Mouse (Mus musculus): ENCODE data around the gene Zfp385c. TPM values are rescaled to one million over a fixed set of nuclear protein-coding genes. Genes with fewer than 3 reads are reported as not detected.
A peak's percentile ranks its signal among the peaks of the same experiment; 100 is the strongest.

Gene Zfp385c
- polyA plus RNA-seq, 2 experiments: not detected

GRCm38 (mm10) chr11:100702906-100703305 lies 10.7 kb upstream of the Zfp385c start:
- H3K4me2 ChIP-seq (ENCODE audit: low read depth): peak overlapping the region; percentile 53
- no peak overlapping the region; the same call in 1 of the 2 replicates for H3K9ac ChIP-seq (replicated peaks)
- DNase-seq (ENCODE audit: low read depth in 3 of 3, low spot score in 3 of 3) (no peak), ATAC-seq (ENCODE audit: insufficient read depth) (0 out of 2 replicates have a peak, but pooled peaks have one; percentile 4)
- H3K4me3 ChIP-seq (ENCODE audit: insufficient read depth in 1 of 2, low read depth in 2 of 2, low read length in 2 of 2): peak overlapping the region; percentile 19 to 40
- no peak for TF ChIP-seq CTCF (IDR thresholded peaks at IDR 0.05; ENCODE audit: low read depth)
- TF ChIP-seq EP300 (IDR thresholded peaks at IDR 0.05; ENCODE audit: low read depth): no peak
- WGBS (ENCODE audit: insufficient replicate concordance): 29% methylated on average over 7 of the region's 7 CpGs
- H3K9me3 ChIP-seq (ENCODE audit: control insufficient read depth, low read length): no peaks in the 10 kb centered on the region
- H3K36me3 ChIP-seq (replicated peaks; ENCODE audit: control insufficient read depth, insufficient read depth, low read depth): peaks cover 3% of the 10 kb centered on the region
- H3K27me3 ChIP-seq (ENCODE audit: control insufficient read depth, insufficient read depth, low read length): no peaks in the 10 kb centered on the region
- H3K27ac ChIP-seq: no peak overlapping the region
- peaks cover 3 to 10% of the 10 kb centered on the region in 2 experiments; a peak in 2 of 4 replicates for H3K4me1 ChIP-seq (replicated peaks; ENCODE audit: control insufficient read depth in 2 of 2, insufficient read depth in 2 of 2, low read length in 1 of 2)

DNA sequence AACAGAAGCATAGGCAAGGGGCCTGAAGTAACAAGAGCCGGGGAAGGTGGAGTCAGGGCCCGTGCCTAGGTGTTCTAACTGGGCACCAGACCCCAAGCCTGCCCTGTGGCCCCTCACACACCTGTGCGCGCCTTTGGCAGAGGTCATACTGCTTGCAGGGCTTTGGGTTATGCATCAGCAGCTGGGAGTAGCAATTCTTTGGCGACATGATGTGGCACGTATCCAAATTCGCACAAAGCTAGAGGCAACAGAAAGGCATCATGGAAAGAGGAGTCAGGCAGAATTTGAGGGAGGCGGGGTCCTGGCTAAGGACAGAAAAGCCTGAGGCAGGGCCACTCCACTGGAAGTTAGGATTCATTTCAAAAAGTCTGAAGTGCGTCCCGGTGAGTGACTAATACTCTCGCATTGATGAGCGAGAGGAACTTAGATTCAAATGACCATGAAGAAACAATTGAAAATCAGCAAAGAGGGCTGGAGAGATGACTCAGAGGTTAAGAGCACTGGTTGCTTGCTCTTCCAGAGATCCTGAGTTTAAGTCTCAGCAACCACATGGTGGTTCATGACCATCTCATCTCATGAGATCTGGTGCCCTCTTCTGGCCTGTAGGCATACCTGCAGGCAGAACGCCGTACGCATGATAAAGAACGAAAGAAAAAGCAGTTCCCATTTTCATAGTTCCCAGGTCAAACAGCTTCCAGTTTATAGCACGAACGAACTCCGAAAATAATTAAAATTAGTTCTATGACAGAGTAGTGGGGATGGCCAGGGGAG lies 10.0 kb upstream of the Zfp385c start:
- WGBS (ENCODE audit: insufficient replicate concordance): 39% methylated on average over 19 of the region's 19 CpGs
- Histone ChIP-seq H3K4me2 (ENCODE audit: low read depth) (peak overlapping the region; percentile 53), H3K27ac (no peak overlapping the region), H3K4me3 (ENCODE audit: insufficient read depth in 1 of 2, low read depth in 2 of 2, low read length in 2 of 2) (peak overlapping the region; percentile 19 to 40), H3K27me3 (ENCODE audit: control insufficient read depth, insufficient read depth, low read length) (no peaks in the 10 kb centered on the region), H3K4me1 (replicated peaks; ENCODE audit: control insufficient read depth in 2 of 2, insufficient read depth in 2 of 2, low read length in 1 of 2) (peaks cover 3 to 10% of the 10 kb centered on the region in 2 experiments; a peak in 2 of 4 replicates), H3K9ac (replicated peaks) (no peak overlapping the region; the same call in 1 of the 2 replicates), H3K9me3 (ENCODE audit: control insufficient read depth, low read length) (no peaks in the 10 kb centered on the region), H3K36me3 (replicated peaks; ENCODE audit: control insufficient read depth, insufficient read depth, low read depth) (peaks cover 3% of the 10 kb centered on the region)
- no peak; the same call in 1 of the 2 replicates for ATAC-seq (ENCODE audit: insufficient read depth)
- DNase-seq (ENCODE audit: low read depth in 3 of 3, low spot score in 3 of 3): peak; percentile 54 to 64 (median 54)
- TF ChIP-seq EP300 (IDR thresholded peaks at IDR 0.05; ENCODE audit: low read depth) (no peak), CTCF (IDR thresholded peaks at IDR 0.05; ENCODE audit: low read depth) (peak; percentile 93)

- Histone ChIP-seq H3K27ac (no peak overlapping the region), H3K27me3 (ENCODE audit: control insufficient read depth, insufficient read depth, low read length) (no peaks in the 10 kb centered on the region), H3K4me2 (ENCODE audit: low read depth) (peak overlapping the region; percentile 51), H3K4me3 (ENCODE audit: insufficient read depth in 1 of 2, low read depth in 2 of 2, low read length in 2 of 2) (peak overlapping the region; percentile 16 to 30), H3K9ac (replicated peaks) (no peak overlapping the region), H3K9me3 (ENCODE audit: control insufficient read depth, low read length) (no peaks in the 10 kb centered on the region), H3K36me3 (replicated peaks; ENCODE audit: control insufficient read depth, insufficient read depth, low read depth) (no peaks in the 10 kb centered on the region; the same call in none of the 2 replicates), H3K4me1 (replicated peaks; ENCODE audit: control insufficient read depth in 2 of 2, insufficient read depth in 2 of 2, low read length in 1 of 2) (peaks cover 3 to 10% of the 10 kb centered on the region in 2 experiments; a peak in 2 of 4 replicates)
- ATAC-seq (ENCODE audit: insufficient read depth) (peak; percentile 40; the same call in 1 of the 2 replicates), DNase-seq (ENCODE audit: low read depth in 3 of 3, low spot score in 3 of 3) (peak in 2 of 3 experiments; percentile 52 to 54)
- TF ChIP-seq CTCF (IDR thresholded peaks at IDR 0.05; ENCODE audit: low read depth): no peak
- TF ChIP-seq EP300 (IDR thresholded peaks at IDR 0.05; ENCODE audit: low read depth): no peak
- 6% methylated on average over 14 of the region's 14 CpGs for WGBS (ENCODE audit: insufficient replicate concordance)
Observed at GRCm38 (mm10) chr11:100701301-100701700, 9.0 kb upstream of the Zfp385c start.

DNA sequence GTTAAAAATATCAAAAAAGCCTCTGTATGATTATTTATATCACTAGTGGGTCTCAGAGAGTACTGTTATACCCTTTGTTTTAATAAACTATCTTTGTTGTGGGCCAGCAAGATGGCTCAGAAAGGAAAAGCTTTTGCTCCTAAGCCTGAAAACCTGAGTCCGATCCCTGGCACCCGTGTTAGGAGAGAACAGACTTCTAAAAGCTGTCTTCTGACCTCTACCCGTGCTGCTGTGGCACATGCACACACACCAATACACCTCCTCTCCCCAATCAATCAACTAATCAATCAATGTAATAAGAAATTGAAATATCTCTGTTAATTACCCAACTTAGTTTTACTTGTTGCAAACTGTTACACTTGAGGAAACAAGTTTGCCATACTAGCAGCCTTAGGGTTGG lies 8.5 kb upstream of the Zfp385c start:
- no peaks in the 10 kb centered on the region for H3K27me3 ChIP-seq (ENCODE audit: control insufficient read depth, insufficient read depth, low read length)
- no peak for DNase-seq (ENCODE audit: low read depth in 3 of 3, low spot score in 3 of 3)
- H3K9me3 ChIP-seq (ENCODE audit: control insufficient read depth, low read length): no peaks in the 10 kb centered on the region
- ATAC-seq (ENCODE audit: insufficient read depth): no peak
- 65% methylated on average over 3 of the region's 3 CpGs for WGBS (ENCODE audit: insufficient replicate concordance)
- no peak overlapping the region for H3K27ac ChIP-seq
- H3K36me3 ChIP-seq (replicated peaks; ENCODE audit: control insufficient read depth, insufficient read depth, low read depth): no peaks in the 10 kb centered on the region; the same call in none of the 2 replicates
- H3K4me1 ChIP-seq (replicated peaks; ENCODE audit: control insufficient read depth in 2 of 2, insufficient read depth in 2 of 2, low read length in 1 of 2): peaks cover 3 to 10% of the 10 kb centered on the region in 2 experiments; a peak in 2 of 4 replicates
- peak overlapping the region; percentile 51 for H3K4me2 ChIP-seq (ENCODE audit: low read depth)
- TF ChIP-seq EP300 (IDR thresholded peaks at IDR 0.05; ENCODE audit: low read depth) (no peak), CTCF (IDR thresholded peaks at IDR 0.05; ENCODE audit: low read depth) (no peak)
- no peak overlapping the region for H3K4me3 ChIP-seq (ENCODE audit: insufficient read depth in 1 of 2, low read depth in 2 of 2, low read length in 2 of 2)
- no peak overlapping the region for H3K9ac ChIP-seq (replicated peaks)

GRCm38 (mm10) chr11:100697921-100698320 lies 5.7 kb upstream of the Zfp385c start:
- TF ChIP-seq CTCF (IDR thresholded peaks at IDR 0.05; ENCODE audit: low read depth): no peak
- no peak for TF ChIP-seq EP300 (IDR thresholded peaks at IDR 0.05; ENCODE audit: low read depth)
- 66% methylated on average over 7 of the region's 7 CpGs for WGBS (ENCODE audit: insufficient replicate concordance)
- no peaks in the 10 kb centered on the region for H3K36me3 ChIP-seq (replicated peaks; ENCODE audit: control insufficient read depth, insufficient read depth, low read depth)
- ATAC-seq (ENCODE audit: insufficient read depth): no peak
- no peak overlapping the region for H3K27ac ChIP-seq
- no peak overlapping the region for H3K9ac ChIP-seq (replicated peaks)
- H3K4me2 ChIP-seq (ENCODE audit: low read depth): no peak overlapping the region
- DNase-seq (ENCODE audit: low read depth in 3 of 3, low spot score in 3 of 3): no peak
- H3K4me3 ChIP-seq (ENCODE audit: insufficient read depth in 1 of 2, low read depth in 2 of 2, low read length in 2 of 2): no peak overlapping the region
- H3K27me3 ChIP-seq (ENCODE audit: control insufficient read depth, insufficient read depth, low read length): no peaks in the 10 kb centered on the region
- peaks cover 3 to 6% of the 10 kb centered on the region in 2 experiments; a peak in 2 of 4 replicates for H3K4me1 ChIP-seq (replicated peaks; ENCODE audit: control insufficient read depth in 2 of 2, insufficient read depth in 2 of 2, low read length in 1 of 2)
- no peaks in the 10 kb centered on the region for H3K9me3 ChIP-seq (ENCODE audit: control insufficient read depth, low read length)

Measured in liver, embryonic 14.5 days (tissue).